Mouse (Mus musculus): Measurements from ENCODE around the gene Ppm1g. TPM values are rescaled to one million over a fixed set of nuclear protein-coding genes. Genes with fewer than 3 reads are reported as not detected.

Ppm1g gene
- polyA plus RNA-seq, 1 experiment = 67.4 TPM

DNA sequence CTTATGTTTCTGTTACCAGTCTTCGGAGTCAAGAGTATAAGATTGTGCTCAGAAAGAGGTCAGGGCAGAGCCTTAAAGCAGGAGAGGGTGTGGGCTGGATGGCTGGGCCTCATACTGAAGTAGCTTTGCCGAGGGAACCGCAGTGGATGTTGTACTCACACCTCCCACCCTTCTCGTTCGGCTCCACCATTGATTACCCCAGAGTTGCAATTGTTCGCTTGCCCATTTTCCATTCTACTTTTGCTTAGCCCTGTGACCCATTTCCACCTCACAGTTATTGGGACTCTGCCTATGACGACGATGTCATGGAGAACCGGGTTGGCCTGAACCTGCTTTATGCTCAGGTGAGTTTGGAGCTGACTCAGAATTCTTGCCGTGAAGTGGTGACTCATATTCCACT, 24.3 kb downstream of the Ppm1g start:
- TF ChIP-seq POLR2A (IDR thresholded peaks at IDR 0.05; ENCODE audit: borderline replicate concordance, extremely low read depth, low read depth, low read length) (no peak), CTCF (IDR thresholded peaks at IDR 0.05; ENCODE audit: insufficient read depth, low read length) (no peak)
- Histone ChIP-seq H3K4me1 (ENCODE audit: control insufficient read depth, insufficient read depth, low read length) (peaks cover 7% of the 10 kb centered on the region), H3K4me3 (replicated peaks; ENCODE audit: extremely low read depth, low read depth, low read length) (no peak overlapping the region)
- no peak for DNase-seq
- 84% methylated on average over 10 of the region's 10 CpGs for WGBS

- WGBS = 77% methylated on average over 4 of the region's 4 CpGs
- Histone ChIP-seq H3K4me1 (ENCODE audit: control insufficient read depth, insufficient read depth, low read length) (peaks cover 7% of the 10 kb centered on the region), H3K4me3 (replicated peaks; ENCODE audit: extremely low read depth, low read depth, low read length) (no peak overlapping the region)
- TF ChIP-seq CTCF (IDR thresholded peaks at IDR 0.05; ENCODE audit: insufficient read depth, low read length) (no peak), POLR2A (IDR thresholded peaks at IDR 0.05; ENCODE audit: borderline replicate concordance, extremely low read depth, low read depth, low read length) (no peak)
- DNase-seq = no peak
Measured at GRCm38 (mm10) chr5:31195671-31196070, 24.8 kb downstream of the Ppm1g start.

- no peak for DNase-seq
- TF ChIP-seq POLR2A (IDR thresholded peaks at IDR 0.05; ENCODE audit: borderline replicate concordance, extremely low read depth, low read depth, low read length) (no peak), CTCF (IDR thresholded peaks at IDR 0.05; ENCODE audit: insufficient read depth, low read length) (no peak)
- Histone ChIP-seq H3K4me3 (replicated peaks; ENCODE audit: extremely low read depth, low read depth, low read length) (no peak overlapping the region), H3K4me1 (ENCODE audit: control insufficient read depth, insufficient read depth, low read length) (peaks cover 7% of the 10 kb centered on the region)
- 86% methylated on average over 16 of the region's 16 CpGs for WGBS
Measured at GRCm38 (mm10) chr5:31194486-31195485, 25.7 kb downstream of the Ppm1g start.

DNA sequence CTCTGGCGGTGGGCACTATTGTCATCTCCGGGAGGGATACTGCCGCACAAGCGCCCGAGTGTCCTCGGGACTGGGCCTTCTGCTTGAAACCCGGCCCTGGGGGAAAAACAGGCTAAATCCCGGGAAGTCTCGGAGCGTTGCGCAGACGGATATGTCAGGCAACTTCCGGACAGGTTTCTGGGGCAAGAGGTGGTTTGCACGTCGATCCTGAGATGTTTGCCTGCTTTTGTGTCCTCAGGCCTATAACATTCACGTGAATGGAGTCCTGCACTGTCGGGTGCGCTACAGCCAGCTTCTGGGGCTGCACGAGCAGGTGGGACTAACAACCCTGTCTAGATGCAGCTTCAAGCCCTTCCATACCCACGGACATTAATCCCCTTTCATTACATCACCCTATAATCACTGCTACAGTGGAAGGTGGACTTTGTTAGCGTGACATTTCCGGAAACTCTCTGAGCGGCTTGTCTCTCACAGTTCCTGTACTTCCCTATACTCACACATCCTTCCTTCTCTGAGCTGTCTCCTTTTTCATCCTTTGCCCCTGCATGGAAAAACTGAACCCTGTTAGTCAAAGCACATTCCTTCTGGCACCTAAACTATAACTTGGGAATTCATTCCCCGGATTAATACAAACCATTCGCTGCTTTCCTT, 26.7 kb downstream of the Ppm1g start:
- Histone ChIP-seq H3K4me3 (replicated peaks; ENCODE audit: extremely low read depth, low read depth, low read length) (peak overlapping the region; percentile 99), H3K4me1 (ENCODE audit: control insufficient read depth, insufficient read depth, low read length) (peaks cover 7% of the 10 kb centered on the region)
- WGBS = 7% methylated on average over 25 of the region's 25 CpGs
- TF ChIP-seq CTCF (IDR thresholded peaks at IDR 0.05; ENCODE audit: insufficient read depth, low read length) = no peak
- TF ChIP-seq POLR2A (IDR thresholded peaks at IDR 0.05; ENCODE audit: borderline replicate concordance, extremely low read depth, low read depth, low read length) = no peak
- no peak for DNase-seq

- TF ChIP-seq POLR2A (IDR thresholded peaks at IDR 0.05; ENCODE audit: borderline replicate concordance, extremely low read depth, low read depth, low read length) (peak; percentile 85; the same call in 1 of the 2 replicates), CTCF (IDR thresholded peaks at IDR 0.05; ENCODE audit: insufficient read depth, low read length) (0 out of 2 replicates have a peak, but pooled peaks have one; percentile 11)
- Histone ChIP-seq H3K4me3 (replicated peaks; ENCODE audit: extremely low read depth, low read depth, low read length) (peak within 1 kb of the TSS; percentile 99), H3K4me1 (ENCODE audit: control insufficient read depth, insufficient read depth, low read length) (peaks cover 7% of the 10 kb centered on the region)
- DNase-seq = peak; percentile 100
- under 1% methylated on average over 48 of the region's 48 CpGs for WGBS
Measured at GRCm38 (mm10) chr5:31192939-31193630, 27.4 kb downstream of the Ppm1g start, which contains the start of the genes Snx17 and Eif2b4. Snx17 (plus strand) TSS chr5:31193227. Eif2b4 (minus strand) TSS chr5:31193430.

GRCm38 (mm10) chr5:31192045-31192938, 28.2 kb downstream of the Ppm1g start:
- peak overlapping the region; percentile 99 for H3K4me3 ChIP-seq (replicated peaks; ENCODE audit: extremely low read depth, low read depth, low read length)
- no peak for DNase-seq
- TF ChIP-seq POLR2A (IDR thresholded peaks at IDR 0.05; ENCODE audit: borderline replicate concordance, extremely low read depth, low read depth, low read length) (no peak), CTCF (IDR thresholded peaks at IDR 0.05; ENCODE audit: insufficient read depth, low read length) (no peak)
- peaks cover 7% of the 10 kb centered on the region for H3K4me1 ChIP-seq (ENCODE audit: control insufficient read depth, insufficient read depth, low read length)
- WGBS = 12% methylated on average over 42 of the region's 42 CpGs

- no peak for DNase-seq
- WGBS = 90% methylated on average over 9 of the region's 9 CpGs
- Histone ChIP-seq H3K4me3 (replicated peaks; ENCODE audit: extremely low read depth, low read depth, low read length) (no peak overlapping the region), H3K4me1 (ENCODE audit: control insufficient read depth, insufficient read depth, low read length) (peaks cover 7% of the 10 kb centered on the region)
- TF ChIP-seq CTCF (IDR thresholded peaks at IDR 0.05; ENCODE audit: insufficient read depth, low read length) (no peak), POLR2A (IDR thresholded peaks at IDR 0.05; ENCODE audit: borderline replicate concordance, extremely low read depth, low read depth, low read length) (no peak)
Measured at GRCm38 (mm10) chr5:31190201-31190600, 30.3 kb downstream of the Ppm1g start.

GRCm38 (mm10) chr5:31188223-31188840, 32.2 kb downstream of the Ppm1g start:
- 72% methylated on average over 4 of the region's 4 CpGs for WGBS
- H3K4me1 ChIP-seq (ENCODE audit: control insufficient read depth, insufficient read depth, low read length) = peaks cover 4% of the 10 kb centered on the region; the same call in 1 of the 2 replicates
- H3K4me3 ChIP-seq (replicated peaks; ENCODE audit: extremely low read depth, low read depth, low read length) = no peak overlapping the region
- DNase-seq = no peak
- TF ChIP-seq CTCF (IDR thresholded peaks at IDR 0.05; ENCODE audit: insufficient read depth, low read length) = no peak
- TF ChIP-seq POLR2A (IDR thresholded peaks at IDR 0.05; ENCODE audit: borderline replicate concordance, extremely low read depth, low read depth, low read length) = no peak

Measured in lung, adult 2 months (tissue).